Mouse (Mus musculus): ENCODE data around the gene Utrn. TPM values are rescaled to one million over a fixed set of nuclear protein-coding genes. Genes with fewer than 3 reads are reported as not detected.
"Not testable (repeated sequence)": the region's sequence is repeated elsewhere in the genome, so short reads cannot be mapped to it uniquely, and the experiment has no call there.

The Utrn gene
- polyA plus RNA-seq, 1 experiment = 35.6 TPM

DNA sequence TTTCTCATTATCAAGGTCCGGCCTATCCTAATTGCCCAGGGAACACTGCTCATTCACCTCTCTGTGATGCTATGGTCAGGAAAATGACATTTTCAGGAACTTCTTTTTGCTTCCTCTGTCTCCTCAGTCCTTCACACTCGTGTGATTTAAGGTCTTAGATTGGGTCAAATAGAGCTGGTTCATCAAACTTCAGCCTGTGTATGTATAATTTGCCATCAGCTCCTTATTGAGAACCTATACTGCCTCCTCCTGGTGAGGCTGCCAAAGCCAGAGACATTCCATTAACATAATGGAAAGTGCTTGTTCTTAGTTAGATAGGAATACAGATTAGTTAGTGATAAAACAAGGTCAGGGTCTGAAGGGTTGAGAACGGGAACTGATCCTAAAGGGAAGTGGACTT lies 253.4 kb downstream of the Utrn start:
- no peak overlapping the region for H3K4me3 ChIP-seq (ENCODE audit: insufficient read depth, low read length)
- no peak overlapping the region for H3K27ac ChIP-seq (ENCODE audit: insufficient read depth, low read length)
- no peaks in the 10 kb centered on the region for H3K4me1 ChIP-seq (ENCODE audit: control insufficient read depth, insufficient read depth, low read length)
- no peak for TF ChIP-seq POLR2A (IDR thresholded peaks at IDR 0.05; ENCODE audit: extremely low read depth, insufficient read depth, low read length)
- TF ChIP-seq CTCF (IDR thresholded peaks at IDR 0.05; ENCODE audit: extremely low read depth, insufficient read depth, low read length) = peak; percentile 28; the same call in 1 of the 2 replicates

DNA sequence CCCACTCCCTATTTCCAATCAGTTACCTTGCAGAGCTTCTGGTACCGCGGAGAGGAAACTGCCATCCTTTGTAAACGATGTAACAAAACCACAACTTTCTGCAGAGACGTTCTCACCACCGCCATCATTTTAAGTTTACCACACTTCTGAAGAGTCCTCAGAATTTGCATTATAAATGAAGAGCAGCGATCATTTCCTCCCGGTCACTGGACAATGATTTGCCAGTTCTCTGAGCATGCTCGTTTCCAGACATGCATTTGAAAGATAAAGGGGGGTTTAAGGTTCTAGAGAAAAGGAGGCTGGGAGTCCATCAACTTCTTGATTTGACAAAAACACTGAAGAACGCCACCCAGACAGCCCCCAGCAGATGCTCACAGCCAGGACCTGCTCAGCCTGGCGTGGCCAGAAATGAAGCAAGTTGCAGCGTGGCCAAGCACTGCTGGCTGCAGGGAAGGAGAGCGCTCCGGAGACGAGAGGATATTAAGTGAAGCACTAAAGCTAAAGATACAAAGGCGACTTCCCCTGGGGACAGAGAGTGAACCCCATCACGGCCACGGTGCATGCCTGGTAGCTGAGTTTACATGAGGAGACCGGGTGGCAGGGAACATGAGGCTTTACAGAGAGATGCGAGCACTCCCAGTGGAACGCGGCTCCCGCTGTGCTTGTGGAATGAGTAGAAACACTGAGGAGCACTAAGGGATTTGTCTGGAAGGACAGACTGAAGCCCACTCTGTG lies 254.5 kb downstream of the Utrn start:
- TF ChIP-seq POLR2A (IDR thresholded peaks at IDR 0.05; ENCODE audit: extremely low read depth, insufficient read depth, low read length) = no peak
- H3K4me3 ChIP-seq (ENCODE audit: insufficient read depth, low read length) = peak overlapping the region; percentile 46
- H3K4me1 ChIP-seq (ENCODE audit: control insufficient read depth, insufficient read depth, low read length) = no peaks in the 10 kb centered on the region
- no peak overlapping the region for H3K27ac ChIP-seq (ENCODE audit: insufficient read depth, low read length)

DNA sequence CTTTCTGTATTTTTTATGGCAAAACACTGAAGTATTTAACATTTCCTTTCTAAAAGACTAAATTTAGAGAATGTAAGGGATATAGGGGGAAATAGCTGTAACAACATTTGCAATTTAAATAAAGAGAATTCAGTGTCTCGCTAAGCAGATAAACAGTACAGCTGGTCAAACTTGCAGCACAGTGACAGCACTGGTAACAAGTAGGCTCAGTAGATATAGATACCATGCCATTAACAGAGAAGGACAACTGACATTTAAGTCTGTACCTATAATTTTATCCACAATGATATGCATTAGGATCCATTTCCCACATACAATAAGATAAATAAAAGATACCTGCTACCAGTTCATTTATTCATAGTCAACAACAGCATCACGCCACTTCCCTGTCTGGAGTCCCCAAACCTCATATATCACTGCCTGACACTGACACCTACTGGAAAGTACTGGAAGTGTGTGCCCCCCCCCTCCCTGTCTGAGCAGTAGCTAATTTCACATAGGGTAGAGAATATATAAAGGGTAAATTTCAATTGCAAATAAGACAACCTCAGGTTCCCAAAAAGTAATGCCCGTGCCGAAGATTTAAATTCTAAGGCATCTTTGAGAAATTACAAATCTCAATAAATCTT lies 256.8 kb downstream of the Utrn start:
- H3K4me1 ChIP-seq (ENCODE audit: control insufficient read depth, insufficient read depth, low read length) = no peaks in the 10 kb centered on the region
- no peak overlapping the region for H3K27ac ChIP-seq (ENCODE audit: insufficient read depth, low read length)
- TF ChIP-seq CTCF (IDR thresholded peaks at IDR 0.05; ENCODE audit: extremely low read depth, insufficient read depth, low read length) (peak; percentile 87), POLR2A (IDR thresholded peaks at IDR 0.05; ENCODE audit: extremely low read depth, insufficient read depth, low read length) (no peak)
- H3K4me3 ChIP-seq (ENCODE audit: insufficient read depth, low read length) = peak overlapping the region; percentile 32; the same call in 1 of the 2 replicates

DNA sequence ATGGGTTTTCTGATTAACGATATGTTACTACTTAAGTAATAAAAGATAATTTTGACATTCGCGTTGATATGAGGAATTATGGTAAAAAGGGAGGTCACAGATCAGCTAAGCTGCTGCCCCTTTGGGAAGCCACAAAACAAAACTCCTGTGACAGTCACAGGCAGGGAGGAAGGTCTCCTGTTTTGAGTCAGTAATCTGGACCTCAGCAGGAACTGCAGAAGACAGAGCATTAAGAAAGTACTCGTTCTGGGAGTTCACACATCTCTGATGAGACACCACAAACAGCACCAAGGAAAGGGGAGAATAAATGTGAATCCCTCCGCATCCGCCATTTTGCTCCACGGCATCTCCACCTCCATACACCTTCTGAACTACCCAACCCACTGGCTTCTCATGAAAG lies 259.3 kb downstream of the Utrn start:
- Histone ChIP-seq H3K27ac (ENCODE audit: insufficient read depth, low read length) (no peak overlapping the region), H3K4me1 (ENCODE audit: control insufficient read depth, insufficient read depth, low read length) (no peaks in the 10 kb centered on the region), H3K4me3 (ENCODE audit: insufficient read depth, low read length) (no peak overlapping the region)
- TF ChIP-seq POLR2A (IDR thresholded peaks at IDR 0.05; ENCODE audit: extremely low read depth, insufficient read depth, low read length) (no peak), CTCF (IDR thresholded peaks at IDR 0.05; ENCODE audit: extremely low read depth, insufficient read depth, low read length) (no peak)

DNA sequence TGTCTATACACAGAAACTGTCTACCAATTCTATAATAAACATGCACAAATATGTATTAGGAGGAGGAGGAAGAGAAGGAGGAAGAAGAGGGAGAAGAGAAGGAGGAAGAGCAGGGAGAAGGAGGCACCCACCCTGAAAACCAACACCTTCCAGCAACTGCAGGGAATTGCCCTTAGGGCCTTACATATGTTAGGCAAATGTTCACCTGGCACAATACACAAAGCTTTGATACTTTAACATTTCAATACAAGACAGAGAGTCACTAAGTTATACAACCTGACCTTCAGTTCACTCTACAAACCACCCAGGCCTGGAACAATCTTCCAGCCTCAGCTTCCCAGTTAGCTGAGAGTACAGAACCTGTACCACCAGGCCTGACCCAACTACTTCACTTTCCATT lies 260.5 kb downstream of the Utrn start:
- no peak for TF ChIP-seq CTCF (IDR thresholded peaks at IDR 0.05; ENCODE audit: extremely low read depth, insufficient read depth, low read length)
- no peak for TF ChIP-seq POLR2A (IDR thresholded peaks at IDR 0.05; ENCODE audit: extremely low read depth, insufficient read depth, low read length)
- H3K4me1 ChIP-seq (ENCODE audit: control insufficient read depth, insufficient read depth, low read length) = no peaks in the 10 kb centered on the region
- no peak overlapping the region for H3K27ac ChIP-seq (ENCODE audit: insufficient read depth, low read length)
- H3K4me3 ChIP-seq (ENCODE audit: insufficient read depth, low read length) = no peak overlapping the region

DNA sequence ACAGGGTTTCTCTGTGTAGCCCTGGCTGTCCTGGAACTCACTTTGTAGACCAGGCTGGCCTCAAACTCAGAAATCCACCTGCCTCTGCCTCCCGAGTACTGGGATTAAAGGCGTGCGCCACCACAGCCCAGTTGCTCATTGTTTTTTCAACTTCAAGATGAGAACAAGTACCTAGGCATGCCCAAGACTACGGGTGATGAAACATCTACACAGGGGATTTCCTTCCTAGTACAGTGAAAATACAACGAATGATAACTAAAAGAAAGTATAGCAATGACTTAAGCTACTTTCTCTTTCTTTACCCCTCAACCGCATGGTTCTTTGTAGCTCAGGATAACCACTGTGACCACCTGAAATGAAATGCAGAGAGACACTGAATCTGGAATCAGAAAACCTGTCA lies 262.0 kb downstream of the Utrn start:
- H3K27ac ChIP-seq (ENCODE audit: insufficient read depth, low read length); H3K4me3 ChIP-seq (ENCODE audit: insufficient read depth, low read length); H3K4me1 ChIP-seq (ENCODE audit: control insufficient read depth, insufficient read depth, low read length): not testable (repeated sequence)

DNA sequence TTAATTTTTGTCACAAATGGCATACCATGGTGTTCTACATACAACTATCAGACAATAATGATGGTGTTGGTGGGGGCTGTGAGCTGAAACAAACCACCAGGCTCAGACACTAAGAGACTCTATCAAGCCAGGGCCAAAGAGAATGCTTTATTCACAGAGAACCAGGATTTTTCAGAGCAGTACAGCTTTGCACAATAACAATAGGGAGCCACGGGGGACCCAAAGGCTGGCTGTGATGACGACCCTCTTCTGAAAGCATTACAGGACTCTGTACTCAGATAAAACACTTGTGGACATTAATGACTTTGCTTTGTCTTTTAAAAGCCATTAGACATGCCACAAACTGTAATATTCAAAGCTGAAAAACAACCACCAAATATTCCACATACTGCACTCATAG lies 273.8 kb downstream of the Utrn start:
- TF ChIP-seq POLR2A (IDR thresholded peaks at IDR 0.05; ENCODE audit: extremely low read depth, insufficient read depth, low read length) = no peak
- TF ChIP-seq CTCF (IDR thresholded peaks at IDR 0.05; ENCODE audit: extremely low read depth, insufficient read depth, low read length) = no peak
- Histone ChIP-seq H3K4me3 (ENCODE audit: insufficient read depth, low read length) (no peak overlapping the region), H3K27ac (ENCODE audit: insufficient read depth, low read length) (no peak overlapping the region; the same call in 1 of the 2 replicates), H3K4me1 (ENCODE audit: control insufficient read depth, insufficient read depth, low read length) (no peaks in the 10 kb centered on the region)

DNA sequence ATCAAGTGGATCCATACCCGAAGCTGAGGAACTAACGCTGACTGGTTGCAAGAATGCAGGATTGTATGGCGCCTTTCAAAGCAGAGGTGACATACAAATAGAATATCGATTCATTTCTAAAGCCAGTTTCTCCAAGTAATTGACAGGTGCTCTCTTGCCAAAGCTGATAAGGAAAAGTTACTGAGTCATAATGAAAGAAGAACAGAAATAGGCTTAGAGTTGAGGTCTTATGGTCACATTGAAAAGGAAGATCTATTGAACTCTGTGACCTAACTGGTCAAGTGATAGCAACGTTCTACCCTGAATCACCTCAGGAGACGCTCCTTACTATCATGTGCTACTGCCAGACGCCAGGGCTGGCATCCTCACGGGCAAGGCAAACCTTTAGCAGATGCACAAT lies 274.2 kb downstream of the Utrn start:
- H3K27ac ChIP-seq (ENCODE audit: insufficient read depth, low read length) = no peak overlapping the region
- H3K4me3 ChIP-seq (ENCODE audit: insufficient read depth, low read length) = no peak overlapping the region
- TF ChIP-seq POLR2A (IDR thresholded peaks at IDR 0.05; ENCODE audit: extremely low read depth, insufficient read depth, low read length) (no peak), CTCF (IDR thresholded peaks at IDR 0.05; ENCODE audit: extremely low read depth, insufficient read depth, low read length) (no peak)
- no peaks in the 10 kb centered on the region for H3K4me1 ChIP-seq (ENCODE audit: control insufficient read depth, insufficient read depth, low read length)

DNA sequence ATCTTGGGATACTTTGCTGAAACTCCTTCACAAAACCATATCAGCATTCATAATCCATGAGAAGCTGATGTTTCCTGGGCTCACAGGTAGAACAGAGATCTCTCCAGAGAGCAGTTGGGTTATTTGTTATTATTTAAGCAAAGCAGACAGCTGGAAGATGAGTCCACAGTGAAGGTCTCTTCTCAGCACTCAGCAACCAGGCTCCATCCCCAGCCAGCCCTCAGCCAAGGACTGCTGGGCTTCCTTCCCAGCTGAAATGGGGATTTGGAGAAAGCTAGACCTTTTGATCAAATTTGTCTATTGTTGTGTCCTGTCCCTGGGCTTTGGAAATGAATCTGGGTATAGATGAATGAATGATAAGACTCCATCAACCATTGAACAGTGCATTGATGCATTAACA lies 276.1 kb downstream of the Utrn start:
- H3K4me3 ChIP-seq (ENCODE audit: insufficient read depth, low read length) = no peak overlapping the region
- TF ChIP-seq POLR2A (IDR thresholded peaks at IDR 0.05; ENCODE audit: extremely low read depth, insufficient read depth, low read length) = no peak
- no peak for TF ChIP-seq CTCF (IDR thresholded peaks at IDR 0.05; ENCODE audit: extremely low read depth, insufficient read depth, low read length)
- no peak overlapping the region for H3K27ac ChIP-seq (ENCODE audit: insufficient read depth, low read length)
- no peaks in the 10 kb centered on the region for H3K4me1 ChIP-seq (ENCODE audit: control insufficient read depth, insufficient read depth, low read length)

DNA sequence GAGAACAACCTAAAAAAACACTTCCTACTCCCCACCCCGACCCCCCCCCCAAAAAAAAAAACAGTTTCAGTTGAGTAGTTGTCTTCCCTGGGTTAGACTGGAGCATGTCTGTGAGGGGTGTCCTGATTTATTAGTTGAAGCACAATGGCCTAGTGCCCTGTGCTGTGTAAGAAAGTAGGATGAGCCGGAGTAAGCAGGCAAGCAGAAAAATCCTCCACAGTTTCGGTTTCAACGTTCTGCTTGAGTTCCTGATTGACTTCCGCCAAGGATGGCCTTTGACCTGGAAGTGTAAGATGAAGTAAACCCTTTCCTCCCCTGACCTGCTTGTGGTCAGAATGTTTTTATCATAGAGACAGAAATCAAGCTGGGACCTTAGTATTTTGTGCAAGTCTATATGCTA lies 277.2 kb downstream of the Utrn start:
- TF ChIP-seq POLR2A (IDR thresholded peaks at IDR 0.05; ENCODE audit: extremely low read depth, insufficient read depth, low read length) (no peak), CTCF (IDR thresholded peaks at IDR 0.05; ENCODE audit: extremely low read depth, insufficient read depth, low read length) (no peak)
- Histone ChIP-seq H3K4me3 (ENCODE audit: insufficient read depth, low read length) (no peak overlapping the region), H3K27ac (ENCODE audit: insufficient read depth, low read length) (no peak overlapping the region), H3K4me1 (ENCODE audit: control insufficient read depth, insufficient read depth, low read length) (no peaks in the 10 kb centered on the region)

All from cortical plate, adult 2 months (tissue).